Mouse (Mus musculus): ENCODE data around the gene Sp7. TPM values are rescaled to one million over a fixed set of nuclear protein-coding genes. Genes with fewer than 3 reads are reported as not detected.

Sp7 gene
- total RNA-seq, 1 experiment: 0.09 TPM

GRCm38 (mm10) chr15:102405489-102406195, 38.7 kb upstream of the Sp7 start, which contains the start of gene Sp1:
Gene Sp1 (plus strand): TSS chr15:102406143.
- H3K4me1 ChIP-seq (ENCODE audit: control insufficient read depth in 2 of 2, insufficient read depth in 2 of 2, low read length in 2 of 2, poor library complexity in 1 of 2): peaks cover 14 to 19% of the 10 kb centered on the region in 2 experiments; a peak in 3 of 4 replicates
- in situ Hi-C loops (cut with MboI; ENCODE audit: low sequenced_read_pairs in 2 of 2, unreplicated experiment in 2 of 2): no loop called here
- peak within 1 kb of the TSS; percentile 100 for H3K27ac ChIP-seq (ENCODE audit: insufficient read depth, low read depth, low read length, poor library complexity, severe bottlenecking)
- no peaks in the 10 kb centered on the region for H3K9me3 ChIP-seq (ENCODE audit: control insufficient read depth, insufficient read depth, low read depth, low read length)
- peak; percentile 97 for TF ChIP-seq CHD2 (IDR thresholded peaks at IDR 0.05; ENCODE audit: low read depth, low read length)
- no peak for TF ChIP-seq MAFK (IDR thresholded peaks at IDR 0.05; ENCODE audit: insufficient read depth, low read depth, low read length)
- H3K36me3 ChIP-seq (ENCODE audit: control insufficient read depth, insufficient read depth, low read length, poor library complexity, severe bottlenecking): peaks cover 22% of the 10 kb centered on the region
- peak within 1 kb of the TSS; percentile 81 to 95 for H3K4me3 ChIP-seq (ENCODE audit: insufficient read depth in 1 of 2, low read depth in 1 of 2, low read length in 2 of 2, poor library complexity in 1 of 2, severe bottlenecking in 1 of 2)
- peak; percentile 100 for DNase-seq (ENCODE audit: low read depth, low spot score)
- peak within 1 kb of the TSS; percentile 98 for H3K9ac ChIP-seq (ENCODE audit: insufficient read depth, low read depth, low read length, poor library complexity, severe bottlenecking)

DNA sequence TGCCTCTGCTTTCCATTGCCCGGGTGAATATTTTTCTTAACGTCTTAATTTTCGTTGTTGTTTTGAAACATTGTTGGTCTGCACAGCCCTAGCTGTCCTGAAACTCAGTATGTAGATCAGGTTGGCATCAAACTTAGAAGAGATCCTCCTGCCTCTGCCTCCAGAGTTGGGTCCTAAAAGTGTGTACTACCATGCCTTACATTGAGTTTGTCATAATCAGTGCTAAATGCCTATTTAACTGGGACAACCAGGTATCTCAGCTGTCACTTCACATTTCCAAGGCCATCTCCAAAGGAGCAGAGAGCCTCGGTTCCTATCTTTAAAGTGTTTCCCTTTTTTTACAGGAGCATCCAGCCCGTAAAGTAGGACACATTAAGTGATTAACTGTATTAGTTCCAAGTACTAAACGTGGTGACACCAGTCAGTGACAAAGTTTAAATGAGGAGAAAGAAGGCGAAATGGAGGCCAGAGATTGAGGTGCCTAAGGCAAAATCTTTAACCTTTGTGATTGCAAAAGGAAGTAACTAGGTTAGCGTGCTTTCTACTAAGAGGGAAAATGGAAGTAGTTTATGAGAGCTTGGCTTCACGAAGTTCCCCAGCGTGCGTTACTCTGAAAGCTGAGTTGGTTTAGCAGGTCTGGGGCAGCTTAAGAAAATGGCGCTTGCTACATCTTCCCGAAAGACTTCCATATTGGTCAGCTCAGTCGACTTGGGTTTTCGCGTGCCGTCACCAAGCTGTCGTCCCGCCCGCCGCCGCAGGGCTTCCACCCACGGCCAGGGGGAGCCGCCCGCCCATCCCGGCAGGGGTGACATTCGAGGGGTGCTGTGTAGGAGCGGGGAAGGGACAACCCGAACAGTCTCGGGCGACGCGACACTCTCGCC, 37.9 kb upstream of the Sp7 start:
- Histone ChIP-seq H3K36me3 (ENCODE audit: control insufficient read depth, insufficient read depth, low read length, poor library complexity, severe bottlenecking) (peaks cover 19% of the 10 kb centered on the region), H3K4me1 (ENCODE audit: control insufficient read depth in 2 of 2, insufficient read depth in 2 of 2, low read length in 2 of 2, poor library complexity in 1 of 2) (peaks cover 14 to 19% of the 10 kb centered on the region in 2 experiments; a peak in 3 of 4 replicates), H3K9ac (ENCODE audit: insufficient read depth, low read depth, low read length, poor library complexity, severe bottlenecking) (peak overlapping the region; percentile 98), H3K9me3 (ENCODE audit: control insufficient read depth, insufficient read depth, low read depth, low read length) (no peaks in the 10 kb centered on the region), H3K4me3 (ENCODE audit: insufficient read depth in 1 of 2, low read depth in 1 of 2, low read length in 2 of 2, poor library complexity in 1 of 2, severe bottlenecking in 1 of 2) (peak overlapping the region; percentile 78 to 88), H3K27ac (ENCODE audit: insufficient read depth, low read depth, low read length, poor library complexity, severe bottlenecking) (peak overlapping the region; percentile 98)
- TF ChIP-seq ZNF384 (IDR thresholded peaks at IDR 0.05; ENCODE audit: low read depth, low read length) (no peak), MAFK (IDR thresholded peaks at IDR 0.05; ENCODE audit: insufficient read depth, low read depth, low read length) (0 out of 2 replicates have a peak, but pooled peaks have one; percentile 11), CHD2 (IDR thresholded peaks at IDR 0.05; ENCODE audit: low read depth, low read length) (no peak), HCFC1 (IDR thresholded peaks at IDR 0.05; ENCODE audit: borderline replicate concordance, insufficient read depth, low read length) (peak; percentile 73; the same call in 1 of the 2 replicates), ZC3H11A (IDR thresholded peaks at IDR 0.05; ENCODE audit: borderline replicate concordance, low read depth, low read length) (0 out of 2 replicates have a peak, but pooled peaks have one; percentile 6)
- DNase-seq (ENCODE audit: low read depth, low spot score): no peak
- in situ Hi-C loops (cut with MboI; ENCODE audit: low sequenced_read_pairs in 2 of 2, unreplicated experiment in 2 of 2): no loop called here

- no peaks in the 10 kb centered on the region for H3K36me3 ChIP-seq (ENCODE audit: control insufficient read depth, insufficient read depth, low read length, poor library complexity, severe bottlenecking)
- H3K9ac ChIP-seq (ENCODE audit: insufficient read depth, low read depth, low read length, poor library complexity, severe bottlenecking): no peak overlapping the region
- no peak overlapping the region for H3K4me3 ChIP-seq (ENCODE audit: insufficient read depth in 1 of 2, low read depth in 1 of 2, low read length in 2 of 2, poor library complexity in 1 of 2, severe bottlenecking in 1 of 2)
- TF ChIP-seq CHD2 (IDR thresholded peaks at IDR 0.05; ENCODE audit: low read depth, low read length): no peak
- no peak for TF ChIP-seq ZC3H11A (IDR thresholded peaks at IDR 0.05; ENCODE audit: borderline replicate concordance, low read depth, low read length)
- TF ChIP-seq ZNF384 (IDR thresholded peaks at IDR 0.05; ENCODE audit: low read depth, low read length): no peak
- no peak for TF ChIP-seq HCFC1 (IDR thresholded peaks at IDR 0.05; ENCODE audit: borderline replicate concordance, insufficient read depth, low read length)
- TF ChIP-seq MAFK (IDR thresholded peaks at IDR 0.05; ENCODE audit: insufficient read depth, low read depth, low read length): no peak
- in situ Hi-C loops (cut with MboI; ENCODE audit: low sequenced_read_pairs in 2 of 2, unreplicated experiment in 2 of 2): no loop called here
- H3K9me3 ChIP-seq (ENCODE audit: control insufficient read depth, insufficient read depth, low read depth, low read length): no peaks in the 10 kb centered on the region
- no peak for DNase-seq (ENCODE audit: low read depth, low spot score)
- peaks cover 9 to 20% of the 10 kb centered on the region in 2 experiments for H3K4me1 ChIP-seq (ENCODE audit: control insufficient read depth in 2 of 2, insufficient read depth in 2 of 2, low read length in 2 of 2, poor library complexity in 1 of 2)
- peak overlapping the region; percentile 99; the same call in 1 of the 2 replicates for H3K27ac ChIP-seq (ENCODE audit: insufficient read depth, low read depth, low read length, poor library complexity, severe bottlenecking)
These were observed 35.2 kb upstream of the Sp7 start for GRCm38 (mm10) chr15:102402210-102402609.

DNA sequence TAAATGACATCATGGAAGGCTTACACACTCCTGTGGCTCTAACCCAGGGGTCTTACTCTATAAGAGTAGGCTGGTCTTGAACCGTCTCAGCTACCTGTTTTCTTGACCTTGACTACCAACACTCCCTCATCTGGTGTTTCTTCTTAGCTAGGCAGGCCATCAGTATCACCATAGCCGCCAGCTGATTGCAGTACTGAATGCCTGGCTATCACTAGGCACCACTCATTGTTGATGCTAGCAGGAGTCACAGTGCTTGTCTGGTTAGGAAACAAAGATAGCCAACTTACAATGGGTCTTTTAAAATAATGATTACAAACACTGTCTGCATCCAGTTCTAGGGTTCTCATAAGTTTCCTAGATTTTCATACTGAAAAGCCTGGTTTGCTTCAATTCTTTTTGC, 34.3 kb upstream of the Sp7 start:
- H3K9me3 ChIP-seq (ENCODE audit: control insufficient read depth, insufficient read depth, low read depth, low read length): no peaks in the 10 kb centered on the region
- DNase-seq (ENCODE audit: low read depth, low spot score): no peak
- H3K4me1 ChIP-seq (ENCODE audit: control insufficient read depth in 2 of 2, insufficient read depth in 2 of 2, low read length in 2 of 2, poor library complexity in 1 of 2): peaks cover 9 to 17% of the 10 kb centered on the region in 2 experiments
- H3K9ac ChIP-seq (ENCODE audit: insufficient read depth, low read depth, low read length, poor library complexity, severe bottlenecking): peak overlapping the region; percentile 22; the same call in 1 of the 2 replicates
- TF ChIP-seq HCFC1 (IDR thresholded peaks at IDR 0.05; ENCODE audit: borderline replicate concordance, insufficient read depth, low read length) (no peak), ZC3H11A (IDR thresholded peaks at IDR 0.05; ENCODE audit: borderline replicate concordance, low read depth, low read length) (no peak), ZNF384 (IDR thresholded peaks at IDR 0.05; ENCODE audit: low read depth, low read length) (no peak), CHD2 (IDR thresholded peaks at IDR 0.05; ENCODE audit: low read depth, low read length) (no peak), MAFK (IDR thresholded peaks at IDR 0.05; ENCODE audit: insufficient read depth, low read depth, low read length) (no peak)
- in situ Hi-C loops (cut with MboI; ENCODE audit: low sequenced_read_pairs in 2 of 2, unreplicated experiment in 2 of 2): no loop called here
- H3K27ac ChIP-seq (ENCODE audit: insufficient read depth, low read depth, low read length, poor library complexity, severe bottlenecking): peak overlapping the region; percentile 99
- no peaks in the 10 kb centered on the region for H3K36me3 ChIP-seq (ENCODE audit: control insufficient read depth, insufficient read depth, low read length, poor library complexity, severe bottlenecking)
- no peak overlapping the region for H3K4me3 ChIP-seq (ENCODE audit: insufficient read depth in 1 of 2, low read depth in 1 of 2, low read length in 2 of 2, poor library complexity in 1 of 2, severe bottlenecking in 1 of 2)
